Mouse (Mus musculus) cerebellum, adult 9-11 months (tissue): ENCODE results near the gene Cep57l1.

ENCODE experiments used
- DNase-seq: peaks from one replicate; pipeline ENCODE4 v3.0.0; 2022

Gene Cep57l1

DNA sequence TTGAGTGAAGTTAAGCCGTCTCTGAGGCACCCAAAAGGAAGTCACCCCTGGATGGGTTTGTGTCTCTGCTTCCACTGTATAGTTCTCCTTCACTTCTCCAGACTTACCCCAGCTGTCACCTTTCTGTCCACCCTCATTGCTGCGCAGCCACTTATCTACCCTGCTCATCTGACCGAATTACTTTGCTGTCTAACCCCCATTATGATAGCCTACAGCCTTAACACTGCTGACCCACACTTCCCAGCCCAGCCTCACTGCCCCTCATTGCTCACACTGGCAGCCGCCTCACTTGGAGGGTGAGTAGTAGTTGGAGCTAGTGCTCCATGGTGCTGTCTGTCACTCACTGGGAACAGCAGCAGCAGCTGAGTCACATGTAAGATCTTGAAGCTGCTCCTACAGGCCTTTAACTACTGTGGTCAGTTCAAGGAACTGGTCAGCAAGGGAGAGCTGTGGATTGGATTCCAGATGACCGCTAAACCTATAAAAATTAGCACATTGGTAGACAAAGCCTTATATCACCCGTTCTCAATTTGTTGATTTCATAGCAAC, 4.7 kb upstream of the Cep57l1 start:
- DNase-seq, result no peak

DNA sequence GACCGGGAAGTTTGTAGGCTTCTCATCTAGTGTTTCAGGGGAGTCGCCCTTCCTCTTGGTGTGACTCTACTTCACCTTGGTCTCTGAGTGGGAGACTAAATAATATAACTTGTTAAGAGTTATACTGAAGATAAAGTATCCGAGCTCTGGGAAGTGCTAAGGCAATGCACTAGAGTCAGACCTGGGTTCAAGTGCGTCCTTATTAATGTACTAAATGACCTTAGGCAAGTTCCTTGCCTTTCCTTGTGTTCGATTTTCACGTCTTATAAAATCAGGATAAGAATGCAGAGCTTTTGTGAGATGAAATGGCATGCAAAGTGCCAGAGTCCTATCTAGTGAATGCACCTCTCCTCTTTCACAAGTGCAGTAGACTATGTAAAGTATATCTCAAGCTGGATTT, 2.9 kb upstream of the Cep57l1 start:
- no peak for DNase-seq

DNA sequence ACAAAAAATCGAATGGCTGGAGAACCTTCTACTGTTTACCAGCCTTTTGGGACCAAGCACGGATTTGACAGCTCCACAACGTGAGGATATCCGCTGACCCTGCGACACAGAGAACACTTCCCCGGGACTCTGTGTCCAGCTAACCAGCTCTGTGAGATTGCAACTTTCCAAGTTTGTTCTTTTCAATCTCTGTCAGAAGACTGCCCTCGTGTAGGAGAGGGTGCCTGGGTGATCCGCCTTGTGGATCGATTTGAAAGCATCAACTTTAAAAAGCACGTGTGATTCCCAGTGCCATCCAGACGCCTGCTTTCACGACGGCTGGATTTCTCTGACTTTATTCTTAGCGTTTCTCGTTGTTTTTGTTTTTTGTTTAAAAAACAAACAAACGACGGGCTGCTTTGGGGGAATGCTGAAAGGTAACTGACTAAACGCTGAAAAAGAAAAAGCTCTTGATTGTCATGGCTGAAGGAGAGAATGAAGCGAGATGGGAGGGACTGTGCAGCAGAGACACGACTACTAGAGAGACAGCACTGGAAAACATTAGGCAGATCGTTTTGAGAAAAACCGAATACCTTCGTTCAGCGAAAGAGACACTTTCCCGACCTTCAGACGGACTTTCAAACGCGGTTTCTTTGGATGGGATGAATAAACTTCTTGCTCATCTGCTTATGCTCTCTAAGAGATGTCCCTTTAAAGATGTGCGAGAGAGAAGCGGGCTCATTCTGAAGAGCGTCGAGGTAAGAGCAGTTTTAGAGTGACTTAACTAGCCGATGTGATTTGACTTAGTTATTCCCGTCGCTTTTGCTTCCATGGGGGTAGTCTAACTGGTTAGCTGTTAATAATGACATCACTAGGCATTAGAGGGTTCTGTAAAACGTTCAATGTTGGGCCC, 1.1 kb upstream of the Cep57l1 start:
- DNase-seq, result no peak

DNA sequence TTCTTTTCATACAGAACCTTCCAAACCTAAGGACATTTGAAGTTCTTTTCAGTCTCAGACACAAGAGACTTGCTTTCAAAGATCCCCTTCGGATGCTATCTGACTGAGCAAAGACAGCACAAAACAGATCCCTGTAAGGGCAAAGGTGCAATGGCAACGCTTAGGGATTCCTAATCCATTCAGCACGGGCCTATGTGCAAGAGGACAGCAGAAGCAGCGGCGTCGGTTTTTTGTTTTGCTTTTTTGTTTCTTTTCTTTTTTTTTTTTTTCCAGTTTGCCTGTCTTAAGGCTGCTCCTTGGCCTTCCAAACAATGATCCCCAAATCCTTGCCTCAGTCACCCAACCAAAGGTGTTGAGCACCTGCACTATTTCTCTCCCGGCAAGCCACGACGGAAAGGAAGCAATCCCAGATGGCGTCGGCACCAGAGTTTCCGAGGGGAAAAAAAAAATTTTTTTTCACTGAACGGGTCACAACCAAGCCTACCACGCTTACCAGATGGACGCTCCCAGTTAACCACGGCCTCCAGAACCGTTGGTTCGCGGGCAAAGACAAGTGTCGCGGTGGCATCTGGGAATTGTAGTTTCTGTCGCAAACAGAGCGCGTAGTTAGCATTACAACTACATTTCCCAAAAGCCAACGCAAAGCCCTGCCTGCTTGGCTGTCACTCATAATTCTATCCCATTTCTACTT, 446 bp downstream of the Cep57l1 start:
- peak; percentile 92 for DNase-seq

DNA sequence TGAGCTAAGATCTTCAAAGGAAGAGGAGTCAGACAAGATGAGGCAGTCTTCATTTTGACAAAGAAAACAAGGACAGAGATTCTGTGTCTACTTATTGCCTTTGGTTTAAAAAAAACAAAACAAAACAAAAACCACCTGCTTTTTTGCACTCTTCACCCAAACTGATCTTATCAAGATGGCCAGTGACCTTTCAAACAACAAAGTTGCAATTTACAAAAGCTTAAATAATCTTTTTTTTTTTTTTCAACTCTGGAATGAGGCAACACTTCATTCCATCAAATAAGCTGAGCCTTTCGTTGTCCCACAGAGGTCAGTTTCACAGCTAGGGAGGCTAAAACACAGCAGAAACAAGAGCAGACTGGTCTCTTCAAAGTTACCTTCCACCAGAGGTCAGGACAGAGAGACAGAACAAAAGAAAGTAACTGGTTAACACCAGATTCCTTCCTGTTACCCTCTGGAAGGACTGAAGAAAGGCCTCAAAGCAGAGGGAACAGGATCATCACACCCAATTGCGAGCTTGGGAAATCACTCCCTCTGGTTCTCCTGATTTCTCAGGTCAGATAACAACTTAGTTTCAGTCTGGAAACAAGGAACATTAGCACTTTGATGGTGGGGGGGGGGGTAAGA, 3.8 kb downstream of the Cep57l1 start:
- DNase-seq, result no peak

DNA sequence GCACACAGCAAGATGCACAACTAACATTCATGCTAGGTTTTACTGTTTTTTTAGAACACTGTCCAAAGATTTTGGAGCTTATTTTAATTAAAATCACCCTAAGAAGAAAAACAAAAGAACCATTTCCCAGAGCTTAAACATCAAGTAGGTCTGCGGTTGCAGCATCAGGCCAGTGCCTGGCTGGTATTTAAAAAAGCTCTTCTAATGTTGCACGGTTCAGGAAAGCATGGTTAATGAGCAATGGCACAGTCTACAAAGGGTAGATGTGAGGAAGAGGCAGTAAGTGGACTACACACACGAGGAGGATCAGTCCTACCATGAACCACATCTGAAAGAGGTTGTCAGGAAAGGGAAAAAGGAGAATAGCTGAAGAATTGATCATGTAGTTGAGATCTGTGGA, 5.0 kb downstream of the Cep57l1 start:
- DNase-seq, result no peak

DNA sequence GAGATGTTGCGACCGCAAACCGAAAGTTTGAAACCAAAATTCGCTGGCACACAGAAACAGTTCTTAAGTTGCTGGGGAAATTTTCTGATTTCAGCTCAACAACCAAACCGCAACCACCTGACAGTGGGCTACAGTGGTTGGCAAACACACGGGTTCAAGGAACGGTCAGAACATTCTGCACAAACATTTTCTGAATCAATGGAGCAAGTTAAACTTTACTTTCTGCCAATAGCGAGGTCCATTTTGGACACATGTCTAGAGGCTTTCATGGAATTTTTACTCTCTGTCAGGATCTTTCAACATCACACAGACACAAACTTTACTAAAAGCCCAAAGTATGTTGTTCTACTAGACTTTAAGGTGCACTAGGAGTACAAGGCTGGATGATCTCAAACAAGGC, 6.2 kb downstream of the Cep57l1 start:
- no peak for DNase-seq

DNA sequence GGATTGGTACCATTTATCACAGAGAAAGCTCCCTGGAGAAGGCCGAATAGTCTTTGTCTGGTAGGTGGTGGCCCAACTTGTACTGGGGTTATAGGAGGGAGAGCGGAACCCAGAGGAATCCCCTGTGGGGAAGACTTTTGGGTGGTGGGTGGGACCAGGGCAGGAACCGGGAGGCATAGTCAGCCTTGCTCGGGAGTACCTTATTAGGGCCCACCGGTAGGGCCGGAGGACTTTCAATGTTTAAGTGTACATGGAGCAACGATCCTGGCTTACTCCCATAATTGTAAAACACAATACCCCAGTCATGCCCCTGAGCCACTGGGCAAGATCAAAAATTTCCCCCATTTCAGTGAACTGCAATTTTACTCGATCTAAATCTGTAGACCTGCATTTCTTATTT, 12.4 kb downstream of the Cep57l1 start:
- no peak for DNase-seq

DNA sequence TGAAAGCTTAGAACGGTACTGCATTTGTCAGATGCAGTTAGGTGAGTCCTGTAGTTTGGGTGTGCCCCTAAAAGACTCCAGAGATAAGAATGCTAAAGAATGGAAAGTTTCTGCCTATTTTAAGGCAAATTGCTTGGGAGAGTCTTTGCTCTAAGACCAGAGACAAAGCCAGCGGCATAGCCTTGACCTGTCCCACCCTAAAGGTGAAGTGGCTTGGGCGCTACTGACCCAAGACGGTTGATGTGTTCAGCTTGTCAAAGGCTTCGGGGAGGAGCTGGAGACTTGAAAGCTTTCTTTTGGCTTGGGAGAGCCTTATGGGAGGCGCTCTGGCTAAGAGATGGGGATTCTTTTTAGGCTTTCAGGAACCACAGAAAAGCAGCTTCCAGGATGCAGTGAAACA, 17.3 kb downstream of the Cep57l1 start:
- no peak for DNase-seq

DNA sequence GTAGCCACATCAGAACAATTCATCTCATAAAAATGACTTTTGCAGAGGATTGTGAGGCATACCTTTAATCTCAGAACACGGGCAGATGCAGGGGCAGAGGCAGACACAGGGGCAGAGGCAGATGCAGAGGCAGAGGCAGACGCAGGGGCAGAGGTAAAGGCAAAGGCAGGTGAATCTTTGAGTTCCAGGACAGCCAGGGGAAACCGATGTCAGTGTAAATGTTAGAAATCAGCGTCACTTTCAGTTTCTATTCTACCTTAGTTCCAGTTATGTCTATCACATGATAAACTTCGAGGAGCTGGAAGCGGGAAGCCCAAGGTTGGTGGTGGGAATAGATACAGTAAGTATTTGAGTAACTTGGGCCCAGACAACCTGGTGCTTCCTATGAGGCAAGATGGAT, 42.4 kb downstream of the Cep57l1 start:
- no peak for DNase-seq

DNA sequence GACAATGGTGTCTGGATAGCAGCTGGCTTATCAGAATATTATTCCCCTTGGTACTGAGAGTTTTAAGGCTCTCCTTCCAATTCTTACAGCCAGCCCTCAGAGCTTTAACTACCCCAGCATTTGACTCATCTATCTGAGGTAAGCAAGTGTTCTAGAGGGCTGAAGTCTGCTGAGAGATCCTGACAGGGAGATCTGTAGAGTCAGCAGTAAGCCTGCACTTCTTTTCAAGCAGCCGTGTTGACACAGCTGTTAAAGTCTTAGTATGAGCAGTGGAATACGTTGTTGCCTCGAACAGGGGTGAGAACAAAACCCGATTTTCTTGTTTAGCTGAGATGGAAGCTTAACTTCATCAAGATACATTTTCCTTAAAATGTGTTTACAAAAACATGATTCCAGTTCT, 43.4 kb downstream of the Cep57l1 start:
- DNase-seq, result no peak

DNA sequence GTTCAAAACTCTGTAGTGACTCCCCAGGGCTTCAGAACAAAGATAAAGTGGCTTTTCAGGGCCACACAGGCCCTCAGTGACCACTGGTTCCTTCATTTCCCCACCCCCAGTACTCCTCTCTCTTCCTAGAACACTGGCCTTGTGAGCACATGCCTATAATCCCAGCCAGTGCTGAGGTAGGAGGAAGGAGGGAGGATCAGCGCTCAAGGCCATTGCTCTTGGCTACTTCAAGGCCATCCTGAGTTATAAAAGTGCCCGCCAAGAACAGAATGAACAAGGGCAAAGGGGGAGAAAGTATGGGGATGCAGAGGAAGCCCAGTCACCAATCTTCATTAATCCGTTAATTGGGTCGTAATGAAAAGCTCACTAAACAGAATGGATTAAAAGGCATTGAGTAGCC, 44.1 kb downstream of the Cep57l1 start:
- no peak for DNase-seq

DNA sequence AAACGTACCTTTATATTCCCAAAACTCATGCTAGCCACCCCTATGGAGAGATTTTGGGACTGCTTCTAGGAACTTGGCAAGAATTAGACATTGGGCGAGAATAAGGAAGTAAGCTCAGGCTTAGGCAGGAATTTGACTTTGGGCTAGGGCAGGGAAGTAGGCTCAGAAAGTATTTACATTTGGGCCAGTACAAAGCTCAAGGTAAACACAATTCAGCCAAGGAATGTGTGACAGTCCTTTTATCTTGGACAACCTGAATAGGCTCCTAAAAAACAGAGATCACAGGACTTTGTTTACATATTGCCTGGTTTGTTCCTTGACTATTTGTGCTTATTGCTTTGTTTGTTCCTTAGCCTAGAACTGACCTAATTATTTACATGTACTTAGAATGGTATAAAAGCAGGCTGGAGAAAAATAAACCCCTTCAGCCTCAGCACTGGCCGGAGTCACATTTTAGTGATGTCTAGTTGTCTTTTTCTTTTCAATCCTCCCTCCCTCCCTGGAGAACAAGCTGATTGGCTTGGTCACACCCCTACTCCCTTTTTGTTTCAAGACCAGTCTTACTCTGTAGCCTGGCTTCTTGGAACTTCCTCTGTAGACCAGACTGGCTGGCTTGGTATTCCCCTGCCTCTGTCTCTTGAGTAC, 45.8 kb downstream of the Cep57l1 start:
- no peak for DNase-seq

DNA sequence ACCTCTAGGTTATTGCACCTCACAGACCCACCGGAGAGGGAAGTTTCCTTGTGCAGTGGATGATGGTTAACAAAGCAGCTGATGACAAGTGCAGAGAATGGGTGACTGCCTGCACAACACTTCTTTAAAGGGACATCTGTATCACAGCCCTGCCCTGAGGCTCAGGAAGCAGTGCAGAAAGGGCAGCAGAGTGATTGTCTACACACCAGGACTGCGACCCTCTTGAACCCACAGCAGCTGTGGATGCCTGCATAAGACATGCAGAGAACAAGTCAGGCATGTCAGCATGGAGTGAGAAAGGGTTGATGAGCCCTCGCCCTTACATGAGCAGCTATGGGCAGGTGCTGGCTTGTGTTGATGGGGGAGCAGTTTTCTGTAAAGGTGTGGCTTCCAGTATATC, 48.8 kb downstream of the Cep57l1 start:
- DNase-seq, result no peak

DNA sequence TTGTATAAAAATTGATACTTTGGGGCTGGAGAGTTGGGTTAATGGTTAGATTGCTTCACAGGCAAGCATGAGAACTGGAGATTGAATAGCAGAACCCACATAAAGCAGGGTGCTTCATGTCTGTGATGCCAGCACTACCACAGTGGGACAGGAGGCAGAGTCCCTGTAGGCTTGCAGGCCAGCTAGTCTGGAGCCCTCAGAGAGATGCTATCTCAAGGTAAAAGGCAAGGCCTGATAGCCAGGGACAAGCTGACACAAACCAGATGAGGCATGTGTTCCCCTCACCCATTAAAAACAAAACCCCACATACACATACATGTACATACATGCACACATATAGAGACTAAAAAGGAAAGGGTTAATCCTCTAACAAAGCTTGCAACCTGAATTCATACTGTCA, 51.6 kb downstream of the Cep57l1 start:
- DNase-seq, result no peak

DNA sequence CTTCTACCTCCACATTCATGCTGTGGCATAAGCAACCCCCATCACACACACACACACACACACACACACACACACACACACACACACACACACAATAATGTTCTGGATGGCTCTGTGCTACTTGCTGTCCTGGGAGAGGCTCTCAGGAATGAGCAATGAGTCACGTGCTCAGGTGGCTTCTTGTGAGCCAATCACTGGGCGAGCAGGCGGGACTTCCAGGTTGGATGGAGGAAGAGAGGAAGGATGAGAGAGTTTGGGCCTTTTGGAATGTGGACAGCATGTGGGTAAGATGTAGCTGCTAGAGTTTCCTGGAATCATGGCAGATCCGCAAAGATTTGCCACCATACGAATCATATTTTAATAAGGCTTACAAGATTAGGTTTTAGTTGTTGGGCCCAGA, 52.4 kb downstream of the Cep57l1 start:
- no peak for DNase-seq

DNA sequence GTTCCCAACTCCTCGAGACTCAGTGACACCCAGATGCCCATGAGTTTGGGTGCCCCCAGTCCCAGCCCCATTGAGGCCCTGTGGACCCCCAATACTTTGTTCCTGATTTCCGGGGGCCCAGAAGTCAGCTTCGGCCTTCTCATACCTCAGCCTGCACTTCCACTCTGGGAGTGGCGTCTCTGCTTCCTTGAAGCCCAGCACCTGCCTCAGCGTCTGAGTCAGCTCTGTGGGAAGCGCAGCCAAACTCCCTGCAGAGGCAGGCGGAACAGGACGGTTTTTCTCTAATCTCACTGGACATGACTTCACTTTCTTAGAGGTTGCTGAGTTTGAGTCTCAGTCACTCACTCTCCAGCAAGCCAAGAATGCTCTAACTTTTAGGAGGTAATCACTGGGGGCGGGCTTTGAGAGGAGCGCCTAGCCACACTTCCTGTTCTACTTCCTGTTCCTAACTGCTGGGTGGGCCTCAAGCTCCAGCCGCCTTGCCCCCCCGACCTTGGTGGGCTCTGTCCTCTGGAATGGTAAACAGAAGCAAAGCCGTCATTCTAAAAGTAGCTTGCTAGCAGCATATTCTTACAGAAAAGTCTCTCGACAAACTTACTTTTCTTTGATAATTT, 57.7 kb downstream of the Cep57l1 start:
- DNase-seq, result no peak

DNA sequence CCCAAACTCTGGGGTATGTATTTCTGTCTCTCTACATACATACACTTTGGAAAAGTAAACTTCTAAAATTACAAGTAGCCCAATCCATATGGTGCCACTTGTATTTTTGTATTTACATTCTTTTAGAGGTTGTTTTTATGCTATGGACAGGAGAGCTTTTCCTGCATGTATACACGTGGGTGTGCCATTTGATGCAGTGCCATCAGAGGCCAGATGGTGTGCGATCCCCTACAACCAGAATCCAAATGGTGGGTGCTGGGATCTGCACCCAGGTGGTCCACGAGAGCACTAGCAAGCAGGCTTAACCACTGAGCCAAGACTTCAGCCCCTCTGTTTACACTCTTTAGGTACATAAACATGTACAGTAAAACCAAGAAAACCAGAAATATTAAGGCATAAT, 60.4 kb downstream of the Cep57l1 start:
- no peak for DNase-seq

DNA sequence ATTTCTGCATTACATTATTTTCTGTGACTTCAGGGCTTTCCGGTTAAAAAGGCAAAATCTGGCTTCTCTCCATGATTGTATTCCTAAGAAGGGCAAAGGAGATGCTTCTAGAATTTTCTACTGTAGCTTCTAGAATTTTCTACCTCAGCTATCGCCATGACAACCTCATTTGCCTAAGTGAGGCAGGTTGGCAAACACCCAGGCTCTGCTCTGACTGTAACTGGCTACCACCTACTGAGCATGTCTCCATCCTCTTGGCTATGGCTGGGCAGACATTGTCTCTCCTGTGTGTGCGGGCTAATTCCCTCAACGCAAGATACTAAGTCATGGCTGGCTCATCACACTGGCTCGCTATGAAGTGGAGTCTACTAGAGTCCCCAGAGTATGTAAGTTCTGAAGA, 63.1 kb downstream of the Cep57l1 start:
- peak; percentile 10 for DNase-seq

DNA sequence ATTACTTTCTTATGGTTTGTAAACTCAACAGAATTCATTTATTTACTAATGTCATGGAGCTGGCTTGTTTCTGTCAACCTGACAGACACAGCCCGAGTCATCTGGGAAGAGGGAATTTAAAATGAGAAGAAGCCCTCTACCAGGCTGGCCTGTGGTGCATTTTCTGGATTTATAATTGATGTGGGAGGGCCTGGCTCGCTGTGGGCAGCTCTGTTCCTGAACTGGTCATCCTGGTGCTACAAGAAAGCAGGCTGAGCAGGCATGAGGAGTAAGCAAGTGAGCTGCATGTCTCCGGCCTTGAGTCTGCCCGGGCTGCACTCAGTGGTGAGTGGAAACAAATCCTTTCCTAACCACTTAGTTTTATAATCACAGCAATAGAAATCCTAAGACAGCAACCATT, 65.7 kb downstream of the Cep57l1 start:
- no peak for DNase-seq

DNA sequence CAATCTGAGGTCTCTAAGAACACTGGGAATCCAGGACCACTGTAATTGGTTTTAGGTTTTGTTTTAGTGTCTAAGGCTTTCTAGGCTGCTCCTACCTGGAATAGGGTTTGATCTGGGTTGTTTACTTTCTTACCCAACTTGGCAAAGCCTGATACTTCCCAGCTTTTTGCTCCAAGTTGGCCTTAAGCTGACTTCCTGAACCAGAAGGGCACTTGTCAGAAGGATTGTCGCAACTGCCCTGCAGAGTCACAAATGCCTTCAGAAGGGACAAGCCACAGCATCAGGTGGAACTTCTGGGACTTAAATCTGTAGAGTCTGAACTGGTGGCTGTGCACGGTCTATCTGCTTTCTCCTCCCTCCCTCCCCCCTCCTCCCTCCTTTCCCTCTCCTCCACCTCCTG, 69.5 kb downstream of the Cep57l1 start:
- DNase-seq, result no peak

DNA sequence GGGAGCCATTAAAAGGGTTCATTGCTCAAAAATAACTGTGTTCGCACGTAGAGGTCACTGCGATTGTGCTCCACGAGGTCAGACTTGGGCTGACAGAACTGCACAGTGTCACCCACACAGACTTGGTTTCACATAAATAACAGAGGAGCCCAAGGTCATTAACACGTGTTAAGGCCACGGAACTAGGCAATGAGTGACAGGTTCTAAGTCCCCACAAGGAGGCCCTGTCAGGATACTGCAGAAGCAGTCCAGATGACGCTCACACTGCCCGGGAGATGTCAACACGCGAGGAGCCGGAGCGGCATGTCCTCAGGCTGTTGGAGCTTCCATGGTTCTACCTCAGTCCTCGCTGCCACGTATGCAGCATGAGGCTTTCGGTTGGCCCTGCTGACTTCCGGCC, 72.4 kb downstream of the Cep57l1 start:
- DNase-seq, result no peak

DNA sequence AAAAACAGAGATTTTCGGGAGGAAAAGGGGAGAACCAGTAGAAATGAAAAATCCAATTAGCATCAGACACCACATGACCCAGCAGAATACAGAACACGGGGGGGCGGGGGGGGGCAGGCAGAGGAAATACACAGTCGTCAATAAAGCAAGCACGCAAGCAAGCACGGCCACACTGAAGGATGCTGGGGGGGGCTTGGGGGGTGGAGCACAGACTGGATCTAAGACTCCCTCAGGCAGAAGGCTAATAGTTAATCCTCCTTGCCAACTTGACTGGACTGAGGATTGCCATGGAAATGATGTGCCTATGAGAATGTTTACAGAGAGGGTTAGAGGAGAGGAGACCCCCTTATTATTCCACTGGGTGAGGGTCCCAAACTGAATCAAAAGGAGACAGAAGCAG, 74.3 kb downstream of the Cep57l1 start:
- DNase-seq, result no peak
